Mouse (Mus musculus) myocyte (in vitro differentiated cells): ENCODE measurements around the gene Prss2.

Source experiments
- CEBPB ChIP-seq: IDR thresholded peaks from 2 replicates; pipeline ENCODE4 v1.6.1; 2011; ENCODE audit warnings: mild to moderate bottlenecking, moderate library complexity; ENCODE audit not compliant: poor library complexity, insufficient read depth, severe bottlenecking
- E2F4 ChIP-seq: IDR thresholded peaks from one replicate; pipeline ENCODE4 v1.6.1; 2011; ENCODE audit warnings: mild to moderate bottlenecking, control low read depth, moderate library complexity; ENCODE audit not compliant: insufficient read depth
- MAX ChIP-seq: IDR thresholded peaks from one replicate; pipeline ENCODE4 v1.6.1; 2011; ENCODE audit warnings: low read depth, mild to moderate bottlenecking, control low read depth
- MYOD1 ChIP-seq, 3 experiments: IDR thresholded peaks; one replicate each; pipeline ENCODE4 v1.6.1; 2011; ENCODE audit warnings: control low read depth in 2 of 3, low read depth in 2 of 3, mild to moderate bottlenecking in 2 of 3, moderate library complexity in 1 of 3; ENCODE audit not compliant: insufficient read length in 2 of 3, control insufficient read depth in 1 of 3
- MYOG ChIP-seq, 3 experiments: IDR thresholded peaks; one replicate each; pipeline ENCODE4 v1.6.1; 2011; ENCODE audit warnings: control low read depth in 2 of 3, low read depth in 2 of 3, mild to moderate bottlenecking in 2 of 3; ENCODE audit not compliant: insufficient read length in 2 of 3, control insufficient read depth in 1 of 3, insufficient read depth in 1 of 3
- POLR2A ChIP-seq: IDR thresholded peaks from one replicate; pipeline ENCODE4 v1.6.1; 2011; ENCODE audit warnings: low read depth, mild to moderate bottlenecking, control low read depth, moderate library complexity; ENCODE audit not compliant: insufficient read length
- REST ChIP-seq: IDR thresholded peaks from one replicate; pipeline ENCODE4 v1.6.1; 2011; ENCODE audit warnings: mild to moderate bottlenecking, control low read depth, moderate library complexity; ENCODE audit not compliant: insufficient read depth, insufficient read length
- SRF ChIP-seq: IDR thresholded peaks from one replicate; pipeline ENCODE4 v1.6.1; 2011; ENCODE audit warnings: low read depth; ENCODE audit not compliant: control insufficient read depth, insufficient read length
- USF1 ChIP-seq: IDR thresholded peaks from one replicate; pipeline ENCODE4 v1.6.1; 2011; ENCODE audit warnings: low read depth, mild to moderate bottlenecking, control low read depth, moderate library complexity

DNA sequence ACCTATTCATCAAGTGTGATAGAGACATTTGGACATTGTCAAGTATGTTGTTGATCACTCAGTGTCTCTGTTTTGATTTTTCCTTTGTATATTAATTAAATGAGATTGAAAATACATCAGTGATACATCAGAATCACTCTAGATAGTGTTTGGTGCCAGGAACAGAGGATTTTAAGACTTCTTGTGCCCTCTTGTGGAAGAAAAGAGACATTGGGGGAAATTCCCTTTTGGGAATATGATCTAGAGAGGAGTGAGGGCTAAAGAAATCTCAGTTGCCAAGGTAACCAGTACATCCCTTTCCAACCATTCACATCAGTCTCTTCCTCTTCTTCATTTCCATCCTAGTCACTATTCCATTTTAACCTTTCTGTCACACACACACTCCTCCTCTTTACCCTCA lies 34.8 kb downstream of the Prss2 start:
- TF ChIP-seq POLR2A = no peak
- TF ChIP-seq E2F4 = no peak
- TF ChIP-seq MAX = no peak
- TF ChIP-seq MYOG (IDR thresholded peaks at IDR 0.05; ENCODE audit: control insufficient read depth in 1 of 3, insufficient read depth in 1 of 3, insufficient read length in 2 of 3, low read depth in 2 of 3) = no peak
- TF ChIP-seq CEBPB = no peak
- no peak for TF ChIP-seq USF1
- TF ChIP-seq REST = no peak
- TF ChIP-seq SRF = no peak
- TF ChIP-seq MYOD1 (IDR thresholded peaks at IDR 0.05; ENCODE audit: control insufficient read depth in 1 of 3, insufficient read length in 2 of 3, low read depth in 2 of 3) = no peak
